Mouse (Mus musculus) spleen, adult 2 months (tissue): Measurements from ENCODE around the gene Syna.

ENCODE experiments used
- CTCF ChIP-seq: fragments of 200-500 bp; IDR thresholded peaks from 2 replicates; pipeline ENCODE4 v1.5.1; 2011; ENCODE audit warnings: mild to moderate bottlenecking, inconsistent platforms; ENCODE audit not compliant: insufficient read depth, insufficient read length, insufficient replicate concordance; ENCODE audit errors: extremely low read depth
- POLR2A ChIP-seq: fragments of 200-500 bp; IDR thresholded peaks from 2 replicates; pipeline ENCODE4 v1.6.1; 2011; ENCODE audit warnings: low read depth, low read length, inconsistent platforms

DNA sequence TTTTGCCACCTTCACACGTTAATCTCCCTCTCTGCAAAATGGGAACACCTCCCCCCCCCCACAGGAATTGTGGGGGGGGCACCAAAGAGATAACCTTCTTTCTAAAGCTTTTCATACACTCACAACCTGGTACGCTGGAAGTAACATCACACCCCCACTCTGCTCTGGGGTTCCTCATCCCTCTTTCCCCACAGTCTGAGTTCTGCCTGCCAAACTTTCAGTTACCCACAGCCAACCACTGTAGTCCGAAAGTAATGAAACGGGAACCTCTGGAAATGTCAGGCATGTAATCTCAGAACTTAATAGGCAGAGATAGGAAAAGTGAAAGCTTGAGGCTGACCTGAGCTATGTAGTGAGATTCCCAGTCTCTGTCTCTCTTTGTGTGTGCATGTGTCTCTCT, 7.5 kb upstream of the Syna start:
- TF ChIP-seq CTCF (no peak), POLR2A (no peak)
